Mouse (Mus musculus) small intestine, adult 2 months (tissue): ENCODE data around the gene Cald1.

Experiments used
- CTCF ChIP-seq: fragments of 200-500 bp; IDR thresholded peaks from 2 replicates; pipeline ENCODE4 v1.5.1; 2012; ENCODE audit warnings: low read depth, mild to moderate bottlenecking, control low read depth, inconsistent platforms, low read length, moderate library complexity, mixed read lengths; ENCODE audit not compliant: insufficient replicate concordance, insufficient read length; ENCODE audit errors: extremely low read depth
- POLR2A ChIP-seq: fragments of 200-500 bp; IDR thresholded peaks from 2 replicates; pipeline ENCODE4 v1.6.1; 2012; ENCODE audit warnings: low read depth, mild to moderate bottlenecking, control low read depth, inconsistent platforms, low read length, moderate library complexity

DNA sequence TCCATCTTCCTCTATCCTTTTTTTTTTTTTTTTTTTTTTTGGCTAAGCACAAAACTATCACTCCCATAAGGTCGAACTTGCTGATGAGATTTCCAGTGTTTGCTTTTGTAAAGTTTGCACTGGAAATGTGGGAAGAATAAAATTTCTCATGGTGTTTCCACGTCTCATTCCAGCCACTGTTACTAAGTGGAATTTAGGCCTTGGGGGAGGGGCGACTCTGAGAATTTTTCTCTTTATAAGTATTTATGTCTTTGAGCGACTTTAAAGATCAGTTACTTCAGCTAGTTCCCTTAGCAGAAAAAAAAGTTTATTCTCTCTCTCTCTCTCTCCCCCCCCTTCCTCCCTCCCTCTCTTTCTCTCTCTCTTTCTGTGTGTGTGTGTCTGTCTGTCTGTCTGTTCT is 8.1 kb downstream of the Cald1 start:
- no peak for TF ChIP-seq CTCF
- no peak for TF ChIP-seq POLR2A
